Mouse (Mus musculus) right cerebral cortex, postnatal 10 days (tissue): ENCODE measurements at regions not wholly inside any gene's neighbourhood (a gene's known extent, or its start where the extent isn't known, plus 50 kb on each side); places are given as distances from the start of the nearest gene placed in this dataset.
A peak's percentile ranks its signal among the peaks of the same experiment; 100 is the strongest.

Source experiments
- DNase-seq, 2 experiments: peaks; one replicate each; pipeline ENCODE4 v3.0.0; 2021; ENCODE audit warnings: low spot score in 2 of 2

DNA sequence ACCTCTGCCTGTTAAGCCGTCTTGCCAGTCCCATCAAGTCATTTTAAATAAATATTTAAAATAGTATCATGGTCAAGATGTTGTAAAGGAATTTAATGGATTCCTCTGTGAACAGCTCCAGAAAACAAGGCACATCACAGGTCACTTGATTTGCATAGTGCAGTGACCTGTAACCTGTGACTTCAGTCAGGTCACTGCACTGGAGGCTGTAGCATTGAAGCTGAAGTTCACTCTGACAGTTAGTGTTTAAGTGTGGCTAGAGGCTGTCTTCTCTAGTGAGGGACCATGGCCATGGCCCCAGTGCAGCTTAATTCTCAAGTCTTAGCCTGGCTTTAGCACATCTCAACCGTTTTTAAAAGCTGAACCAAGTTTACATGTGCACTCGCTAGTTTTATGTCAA lies 68.1 kb upstream of the Ercc4 start:
- DNase-seq, result no peak

- no peak for DNase-seq
These were observed 64.3 kb upstream of the Ercc4 start for GRCm38 (mm10) chr16:13045079-13045590.

DNA sequence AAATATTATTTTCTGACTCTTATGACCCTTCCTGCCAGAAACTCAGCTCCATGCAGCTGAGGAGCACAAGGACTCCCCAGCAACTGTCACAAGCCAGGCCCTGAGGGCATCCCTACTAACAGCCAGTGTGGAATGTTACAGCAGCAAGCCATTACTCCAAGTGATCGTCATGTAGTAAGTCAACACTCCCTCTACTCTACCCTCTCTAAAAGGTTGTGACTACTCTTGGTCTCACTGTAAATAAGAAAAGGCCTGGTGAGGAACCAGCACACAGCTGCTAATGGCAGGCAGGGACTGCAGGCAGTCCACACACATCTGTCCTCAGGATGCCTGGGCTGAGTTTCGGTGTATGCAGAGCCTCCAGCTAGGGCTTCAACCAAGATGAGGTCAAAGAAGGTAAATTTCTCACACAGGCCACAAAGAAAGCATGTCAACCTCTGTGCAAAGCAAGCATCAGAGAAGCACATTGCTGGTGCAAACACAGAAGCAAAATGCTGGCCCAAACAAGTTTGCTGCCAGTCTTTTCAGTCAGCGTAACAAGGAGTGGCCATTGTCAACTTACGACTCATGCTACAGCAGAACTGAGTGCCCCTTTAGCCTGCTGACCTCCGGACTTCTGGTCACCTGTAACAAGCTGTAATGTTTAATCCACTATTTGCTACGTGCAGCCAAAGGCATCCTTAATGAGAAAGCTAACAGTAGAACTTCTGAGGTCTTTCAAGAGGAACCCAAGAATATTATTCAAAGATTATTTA lies 62.9 kb upstream of the Ercc4 start:
- no peak for DNase-seq

DNA sequence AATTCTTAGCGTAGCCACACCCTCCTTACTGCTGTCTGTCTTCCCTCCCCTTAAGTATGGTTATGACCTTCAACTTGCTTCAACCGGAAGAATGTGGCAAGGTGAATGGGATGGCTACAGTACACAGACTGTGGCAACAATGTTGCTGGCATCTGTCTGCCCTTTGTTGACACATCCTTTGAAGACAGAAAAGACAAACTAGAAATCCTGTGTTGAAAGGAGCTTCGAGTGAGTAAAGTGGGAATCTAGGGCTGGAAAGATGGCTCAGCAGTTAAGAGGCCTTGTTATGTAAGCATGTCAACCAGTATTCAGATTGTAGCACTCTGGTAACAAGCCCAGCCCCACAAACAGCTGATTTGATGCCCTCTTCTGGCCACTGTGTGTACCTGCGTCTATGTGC lies 60.2 kb upstream of the Ercc4 start:
- DNase-seq, result no peak

GRCm38 (mm10) chr16:13050225-13050892 lies 59.1 kb upstream of the Ercc4 start:
- DNase-seq, result no peak

DNA sequence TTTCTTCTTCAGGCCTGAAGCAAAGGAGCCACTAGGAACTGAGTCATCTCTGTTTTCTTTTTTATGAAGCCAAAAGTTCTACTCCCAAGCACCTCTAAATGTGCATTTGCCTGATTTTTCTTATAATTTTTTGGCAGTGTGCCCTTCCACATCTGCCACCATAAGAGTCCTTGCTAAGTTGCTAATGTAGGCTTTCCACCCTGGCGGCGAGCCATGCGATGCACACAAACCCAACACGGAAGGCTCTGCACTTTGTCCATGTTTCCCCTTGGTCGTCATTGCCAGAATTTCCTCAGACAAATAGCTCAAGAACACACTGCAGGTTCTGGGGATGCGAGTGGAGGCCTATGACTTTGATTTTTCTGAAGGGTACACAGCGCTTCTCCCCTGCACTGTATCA lies 54.5 kb upstream of the Ercc4 start:
- DNase-seq, result peak in 1 of 2 experiments; percentile 30
